Mouse (Mus musculus) kidney, adult 18-20 months (tissue): ENCODE data around the gene Grin3a.

Source experiments
- DNase-seq: peaks from one replicate; pipeline ENCODE4 v3.0.0; 2021

Grin3a gene

GRCm38 (mm10) chr4:49845612-49845985, at the start of gene Grin3a:
Gene Grin3a, minus strand, starts transcription at chr4:49845744.
- peak; percentile 31 for DNase-seq

GRCm38 (mm10) chr4:49891835-49892301, 46.3 kb upstream of the Grin3a start:
- DNase-seq = peak; percentile 5

GRCm38 (mm10) chr4:49877084-49877483, 31.5 kb upstream of the Grin3a start:
- DNase-seq = no peak

DNA sequence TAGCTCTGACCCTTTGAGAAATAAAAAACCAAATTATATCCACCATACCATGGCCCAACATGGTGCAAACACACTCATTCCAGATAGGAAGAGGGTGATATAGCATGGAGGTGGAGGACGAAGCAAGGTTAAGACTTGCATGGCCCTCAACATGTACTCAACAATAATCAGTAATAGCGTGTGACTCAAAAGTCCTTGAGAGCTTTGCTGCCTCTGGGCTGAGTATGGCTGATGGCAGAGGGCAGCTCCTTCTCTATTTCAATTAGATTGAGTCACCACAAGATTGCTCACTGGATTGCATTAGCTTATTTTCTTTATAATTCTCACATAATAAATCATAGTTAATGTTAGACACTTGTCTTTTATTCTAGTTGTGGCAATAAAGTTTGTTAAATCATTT, 15.1 kb upstream of the Grin3a start:
- no peak for DNase-seq

DNA sequence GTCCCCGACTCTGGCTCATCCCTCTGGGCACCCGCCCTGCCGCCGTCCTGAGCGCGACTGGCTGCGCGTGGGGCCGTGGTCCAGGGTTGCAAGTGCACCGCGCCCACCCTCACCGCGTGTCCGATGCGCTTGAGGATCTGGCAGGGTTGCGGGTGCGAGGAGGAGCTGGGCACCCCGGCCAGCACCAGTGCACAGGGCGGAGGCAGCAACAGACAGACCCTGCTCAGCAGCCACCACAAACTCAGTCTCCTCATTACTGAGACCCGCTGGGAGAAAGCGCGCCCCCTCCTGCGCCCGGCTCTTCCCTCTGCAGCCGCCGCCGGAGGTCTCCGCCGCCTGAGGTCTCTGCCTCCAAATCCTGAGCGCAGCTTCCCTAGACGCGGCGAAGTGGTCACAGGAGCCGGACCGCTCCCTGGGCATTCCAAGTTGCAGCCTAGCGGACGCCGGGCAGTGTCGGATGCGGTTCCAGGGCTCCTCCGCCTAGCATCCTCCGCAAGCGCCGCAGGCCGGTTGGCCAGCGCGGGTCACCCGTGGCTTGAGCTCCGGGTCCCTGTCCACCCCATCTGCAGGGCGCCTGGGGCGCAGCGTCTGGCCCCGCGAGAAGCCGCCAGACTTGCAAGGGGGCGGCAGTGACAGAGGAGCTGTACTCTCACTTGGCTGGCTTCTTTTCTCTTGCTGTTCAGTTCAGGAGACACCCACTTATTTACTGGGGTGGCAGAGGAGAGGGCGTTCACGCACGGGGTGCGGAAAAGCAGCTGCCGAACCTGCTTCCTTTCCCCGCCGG, 524 bp downstream of the Grin3a start:
- DNase-seq = no peak

- no peak for DNase-seq
Measured at GRCm38 (mm10) chr4:49844274-49844827, 1.2 kb downstream of the Grin3a start.

- no peak for DNase-seq
Measured at GRCm38 (mm10) chr4:49843787-49844186, 1.8 kb downstream of the Grin3a start.

DNA sequence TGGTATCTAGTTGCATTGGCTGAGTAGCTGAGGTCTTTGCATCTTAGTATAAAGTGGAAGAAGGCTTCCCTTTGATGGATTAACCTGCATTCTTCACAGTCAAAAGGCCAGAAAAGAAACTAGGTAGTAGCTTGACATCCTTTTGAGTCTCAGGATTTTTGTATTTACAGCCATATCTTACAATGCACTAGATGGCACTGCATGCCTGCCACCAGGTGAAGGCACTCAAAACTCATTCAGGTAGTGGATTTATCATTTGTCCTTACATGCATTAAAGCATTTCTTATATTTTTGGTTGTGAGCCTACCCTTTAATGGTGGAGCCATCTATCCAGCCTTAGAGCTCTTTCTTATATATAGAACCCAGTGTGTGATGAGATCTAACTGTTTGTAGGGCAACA, 13.5 kb downstream of the Grin3a start:
- no peak for DNase-seq

- no peak for DNase-seq
Measured at GRCm38 (mm10) chr4:49813852-49814251, 31.7 kb downstream of the Grin3a start.

DNA sequence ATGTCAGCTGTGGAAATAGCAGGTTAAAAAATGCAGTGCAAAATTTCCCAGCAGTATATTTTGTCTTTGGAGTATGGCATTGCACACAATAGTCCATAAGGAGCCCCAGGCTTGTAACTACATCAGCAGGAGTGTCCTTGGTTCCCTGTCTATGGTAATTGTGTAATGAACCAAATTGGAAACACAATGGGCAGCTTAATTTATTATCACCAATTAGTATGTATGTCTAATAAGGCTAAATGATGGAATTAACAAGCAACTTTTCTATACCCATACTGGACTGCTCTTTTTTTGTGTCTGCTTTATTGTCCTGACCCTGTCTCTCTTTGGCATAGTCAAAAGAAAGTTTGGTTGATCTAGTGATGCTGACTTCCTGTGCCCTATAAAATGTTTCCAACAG, 38.8 kb downstream of the Grin3a start:
- no peak for DNase-seq

DNA sequence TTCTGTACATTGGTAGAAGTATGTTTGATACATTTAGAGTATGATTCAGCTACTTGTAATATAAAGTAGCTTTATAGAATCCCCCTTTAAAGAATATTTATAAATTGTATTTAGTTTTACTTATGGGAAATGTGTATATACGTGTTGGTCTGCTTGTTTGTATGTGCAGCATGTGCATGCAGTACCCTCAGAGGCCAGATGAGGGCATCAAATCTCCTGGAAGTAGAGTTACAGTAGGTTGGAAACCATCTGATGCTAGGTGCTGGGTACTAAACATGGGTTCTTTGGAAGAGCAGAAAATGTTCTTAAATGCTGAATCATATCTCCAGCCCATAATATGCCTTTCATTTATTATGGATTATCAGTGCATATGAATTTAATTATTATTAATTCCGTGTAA, 46.2 kb downstream of the Grin3a start:
- DNase-seq = no peak

- no peak for DNase-seq
Measured at GRCm38 (mm10) chr4:49788971-49789370, 56.6 kb downstream of the Grin3a start.

GRCm38 (mm10) chr4:49742847-49743246, 102.7 kb downstream of the Grin3a start:
- DNase-seq = no peak

DNA sequence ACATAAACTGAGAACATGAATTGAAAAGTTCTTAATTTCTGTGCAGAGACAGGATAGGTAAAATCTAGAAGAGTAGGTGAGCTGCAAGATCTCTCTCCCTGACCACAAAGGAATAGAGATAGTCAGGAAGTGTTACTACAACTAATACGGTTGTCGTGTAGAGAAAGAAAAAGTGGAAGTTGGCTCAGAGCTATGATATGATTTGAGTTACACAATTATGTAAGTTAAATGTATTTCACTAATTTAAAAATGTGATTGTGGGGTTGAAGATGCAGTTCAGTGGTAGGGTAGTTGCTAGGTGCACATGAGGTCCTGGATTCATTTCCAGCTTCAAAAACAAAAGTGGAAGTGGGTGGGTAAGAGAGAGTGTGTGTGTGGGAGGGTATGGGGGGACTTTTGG, 103.6 kb downstream of the Grin3a start:
- DNase-seq = no peak

DNA sequence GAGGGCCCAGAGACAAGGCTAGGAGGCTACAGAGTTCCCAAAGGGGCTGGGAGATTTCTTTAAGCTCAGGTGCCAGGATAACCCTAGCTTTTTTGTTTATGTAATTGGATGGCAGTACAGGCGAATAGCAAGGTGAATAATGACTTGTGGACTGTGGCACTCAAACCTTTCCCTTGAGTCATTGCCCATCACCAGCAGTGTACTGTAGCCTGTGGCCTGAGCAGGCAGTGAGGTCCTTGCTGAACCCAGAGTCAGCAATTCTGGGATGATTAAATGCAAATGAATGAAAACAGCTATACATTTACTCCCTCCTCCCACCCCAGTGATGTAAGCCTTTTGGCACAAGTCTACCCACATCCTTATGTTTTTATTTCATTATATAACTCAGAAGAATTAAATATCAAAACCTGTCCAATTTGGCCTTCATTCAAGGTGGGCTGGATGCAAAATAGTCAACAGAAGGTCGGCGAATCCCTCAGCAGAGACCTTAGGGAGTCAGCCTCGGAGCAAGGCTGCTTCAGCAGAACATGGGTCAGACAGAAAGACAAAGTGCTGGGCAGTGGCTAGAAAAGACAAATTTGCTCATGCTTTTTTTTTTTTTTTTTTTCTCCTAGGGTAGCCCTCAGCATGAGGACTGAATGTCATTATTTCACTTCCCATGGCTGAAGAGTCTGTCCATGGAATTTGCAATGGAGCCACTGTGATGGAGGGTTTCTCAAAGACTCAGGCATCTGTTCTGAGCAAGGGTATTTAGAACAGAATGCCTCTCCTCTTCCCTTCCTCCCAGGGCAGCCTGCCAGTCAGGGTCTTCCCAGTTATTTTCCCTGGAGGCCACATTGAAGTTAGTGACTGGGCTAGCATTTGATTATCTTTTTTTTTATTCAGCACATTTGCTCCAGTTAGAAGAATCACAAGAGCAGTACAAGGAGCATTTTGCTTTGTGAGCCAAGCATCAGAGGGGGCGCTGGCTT, 104.5 kb downstream of the Grin3a start:
- DNase-seq = no peak

DNA sequence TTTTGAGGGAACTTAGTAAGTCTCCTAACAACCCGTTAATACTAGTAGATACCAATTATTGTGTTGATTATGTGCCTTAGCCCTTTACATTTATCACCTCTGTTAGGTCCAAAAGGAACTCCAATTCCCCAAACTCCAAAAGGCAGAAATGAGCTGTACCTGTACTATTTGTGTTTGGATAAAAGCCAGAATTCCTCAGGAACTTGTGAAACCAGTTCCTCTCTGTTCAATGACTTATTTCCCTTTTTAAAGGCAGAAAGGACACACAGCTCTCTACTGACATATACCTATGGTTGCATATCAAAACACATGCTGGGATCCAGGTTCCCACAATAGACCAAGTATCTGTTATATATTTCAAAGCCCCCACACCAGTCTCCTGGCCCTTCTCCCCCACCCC, 106.0 kb downstream of the Grin3a start:
- DNase-seq = no peak

DNA sequence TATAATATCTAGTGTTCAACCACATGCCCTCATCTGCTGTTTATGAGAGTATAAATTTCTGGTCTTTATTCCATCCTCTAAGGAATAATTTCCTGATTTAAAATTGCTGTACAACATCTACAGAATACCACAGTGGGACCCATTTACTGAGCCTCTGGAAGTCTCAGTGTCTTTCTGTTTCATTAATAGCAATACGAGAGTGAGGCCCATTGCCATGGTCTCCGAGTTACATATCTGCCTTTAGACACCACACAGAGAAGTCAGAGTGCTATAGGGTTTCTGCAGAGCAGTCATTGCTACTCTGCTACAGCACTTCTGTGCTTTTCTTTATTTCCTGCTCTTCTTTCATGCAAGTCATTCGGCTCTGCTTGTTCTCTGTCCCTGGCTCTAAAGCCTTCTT, 116.2 kb downstream of the Grin3a start:
- no peak for DNase-seq

GRCm38 (mm10) chr4:49723908-49724307, 121.6 kb downstream of the Grin3a start:
- no peak for DNase-seq

GRCm38 (mm10) chr4:49691405-49692194, 153.9 kb downstream of the Grin3a start:
- DNase-seq = peak; percentile 53

- peak; percentile 38 for DNase-seq
Measured at GRCm38 (mm10) chr4:49688594-49689288, 156.8 kb downstream of the Grin3a start.

DNA sequence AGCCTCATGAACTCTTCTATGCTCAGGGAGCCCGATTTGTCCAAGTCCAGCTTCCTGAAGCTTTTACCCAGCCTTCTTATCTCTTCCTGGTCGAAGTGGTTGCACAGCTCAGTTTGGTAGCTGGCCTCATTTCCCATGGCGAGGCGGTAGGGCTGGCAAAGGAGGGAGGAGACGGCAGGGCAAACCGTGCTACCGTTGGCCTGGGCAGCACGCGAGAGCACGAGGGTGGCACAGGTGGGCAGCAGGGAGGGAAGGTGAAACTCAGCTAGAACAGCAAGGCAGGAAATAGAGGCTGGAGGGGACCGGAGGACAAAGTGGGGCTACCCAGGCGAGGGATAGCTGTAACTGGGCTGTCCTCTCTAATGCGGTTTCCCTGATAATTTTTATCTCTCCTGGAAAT, 163.7 kb downstream of the Grin3a start, which contains the start of gene Ppp3r2:
TSS of gene Ppp3r2 (minus strand) at position 213 of the 400 bp plus-strand sequence.
- no peak for DNase-seq
